Mouse (Mus musculus) WW6 (cell line): Measurements from ENCODE around the gene Aebp2.

ENCODE experiments used
- DNase-seq: peaks from one replicate; pipeline ENCODE4 v3.0.0-alpha.2; 2013; ENCODE audit warnings: low read depth, low spot score

Aebp2 gene

GRCm38 (mm10) chr6:140606534-140606933 lies 15.9 kb upstream of the Aebp2 start:
- DNase-seq: no peak

DNA sequence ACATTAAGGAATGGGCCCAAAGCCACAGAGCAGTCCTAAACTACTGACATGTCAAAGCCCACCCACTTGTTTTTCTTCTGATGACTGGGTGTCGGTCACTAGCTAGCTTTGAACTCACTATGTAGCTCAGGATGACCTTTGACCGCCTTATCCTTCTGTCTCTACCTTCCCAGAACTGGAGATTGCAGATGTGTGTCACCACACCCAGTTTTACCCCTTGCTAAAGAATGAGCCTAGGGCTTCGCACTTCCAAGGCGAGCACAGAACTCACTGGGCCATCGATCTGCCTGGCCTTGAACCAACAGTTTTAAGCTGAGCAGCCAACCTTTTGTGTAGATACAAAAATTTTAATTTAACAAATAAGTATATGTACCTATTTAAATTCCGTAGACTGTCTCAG lies 13.8 kb upstream of the Aebp2 start:
- DNase-seq: no peak

DNA sequence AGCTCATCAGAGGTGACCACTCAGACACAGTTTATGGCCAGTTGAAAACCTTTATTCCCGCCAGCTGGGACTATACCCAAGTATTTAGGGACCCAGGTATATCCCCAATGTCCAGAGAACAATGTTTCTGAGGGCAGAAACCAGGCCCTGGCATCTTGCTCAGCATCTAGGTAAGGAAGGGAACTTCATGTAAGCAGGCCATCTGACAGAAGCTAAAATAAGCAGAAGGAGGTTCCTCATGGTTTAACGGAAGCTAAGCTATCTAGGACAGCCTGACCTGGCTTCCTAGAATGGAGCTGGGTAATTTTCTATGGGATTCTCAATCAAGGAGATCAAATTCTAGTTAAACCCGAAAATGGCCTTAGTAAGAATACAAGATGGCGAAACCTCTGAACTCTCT lies 12.9 kb upstream of the Aebp2 start:
- no peak for DNase-seq

GRCm38 (mm10) chr6:140610117-140610516 lies 12.3 kb upstream of the Aebp2 start:
- no peak for DNase-seq

- DNase-seq: no peak
Measured at GRCm38 (mm10) chr6:140611282-140611681, 11.2 kb upstream of the Aebp2 start.

- no peak for DNase-seq
Measured at GRCm38 (mm10) chr6:140611893-140612473, 10.5 kb upstream of the Aebp2 start.

GRCm38 (mm10) chr6:140613822-140614221 lies 8.6 kb upstream of the Aebp2 start:
- DNase-seq: no peak

- DNase-seq: no peak
Measured at GRCm38 (mm10) chr6:140614711-140615110, 7.8 kb upstream of the Aebp2 start.

- no peak for DNase-seq
Measured at GRCm38 (mm10) chr6:140620531-140621349, 1.7 kb upstream of the Aebp2 start.

DNA sequence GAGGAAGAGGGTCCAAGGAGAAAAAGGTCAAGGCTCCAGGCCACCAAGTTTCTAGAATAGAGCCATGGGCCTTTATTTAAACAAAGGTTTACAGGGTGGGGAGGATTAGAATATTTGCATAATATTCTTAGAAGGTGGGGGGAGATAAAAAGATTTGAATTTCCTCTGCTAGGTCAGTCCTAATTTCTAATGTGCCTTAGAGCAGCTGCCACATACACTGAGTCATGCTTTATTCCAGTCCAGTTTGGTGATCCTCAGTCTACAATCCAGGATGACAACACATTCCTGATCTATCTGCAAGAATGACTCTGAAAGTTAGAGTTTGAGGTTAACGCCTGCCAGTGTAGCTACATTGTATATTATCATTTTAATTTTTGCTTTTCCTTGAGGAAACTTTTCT lies 841 bp upstream of the Aebp2 start:
- no peak for DNase-seq

GRCm38 (mm10) chr6:140623226-140624095 lies 998 bp downstream of the Aebp2 start:
- peak; percentile 86 for DNase-seq

DNA sequence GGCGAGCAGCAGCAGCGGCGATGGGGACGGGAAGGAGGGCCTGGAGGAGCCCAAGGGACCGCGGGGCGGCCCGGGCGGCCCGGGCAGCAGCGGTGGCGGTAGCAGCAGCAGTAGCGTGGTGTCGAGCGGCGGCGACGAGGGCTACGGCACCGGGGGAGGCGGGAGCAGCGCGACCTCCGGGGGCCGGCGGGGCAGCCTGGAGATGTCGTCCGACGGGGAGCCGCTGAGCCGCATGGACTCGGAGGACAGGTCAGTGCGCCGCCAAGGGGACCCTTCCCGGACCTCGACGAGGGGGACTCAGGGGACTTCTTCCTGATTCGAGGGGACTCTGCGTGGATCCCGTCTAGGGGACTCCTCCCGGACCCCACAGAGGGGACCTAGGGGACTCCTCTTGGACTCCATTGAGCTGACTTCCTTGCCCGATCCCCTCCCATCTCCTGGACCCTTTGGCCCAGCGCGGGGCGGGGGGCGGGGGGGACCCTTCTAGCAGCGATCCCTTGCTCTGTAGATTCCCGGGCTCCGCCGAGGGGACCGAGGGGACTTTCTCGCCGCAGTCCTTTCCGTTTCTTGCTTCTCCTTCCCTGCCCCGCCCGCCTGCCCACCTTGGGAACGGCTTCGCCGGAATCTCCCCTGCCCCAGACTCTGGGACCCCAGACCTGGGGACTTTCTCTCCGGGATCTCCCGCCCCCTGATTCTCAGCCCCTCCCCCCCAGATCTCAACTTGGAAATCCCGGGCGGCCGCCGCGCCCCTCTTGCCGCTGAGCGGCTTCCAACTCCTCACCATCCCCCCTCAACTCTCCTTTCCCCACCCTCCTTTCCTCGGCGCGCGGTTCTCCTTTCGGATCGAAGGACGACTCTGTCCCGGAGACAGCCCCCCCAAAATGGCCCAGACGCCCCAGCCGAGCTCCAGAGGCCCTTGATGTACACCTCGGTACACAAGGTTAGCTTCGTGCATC lies 1.9 kb downstream of the Aebp2 start:
- DNase-seq: no peak

DNA sequence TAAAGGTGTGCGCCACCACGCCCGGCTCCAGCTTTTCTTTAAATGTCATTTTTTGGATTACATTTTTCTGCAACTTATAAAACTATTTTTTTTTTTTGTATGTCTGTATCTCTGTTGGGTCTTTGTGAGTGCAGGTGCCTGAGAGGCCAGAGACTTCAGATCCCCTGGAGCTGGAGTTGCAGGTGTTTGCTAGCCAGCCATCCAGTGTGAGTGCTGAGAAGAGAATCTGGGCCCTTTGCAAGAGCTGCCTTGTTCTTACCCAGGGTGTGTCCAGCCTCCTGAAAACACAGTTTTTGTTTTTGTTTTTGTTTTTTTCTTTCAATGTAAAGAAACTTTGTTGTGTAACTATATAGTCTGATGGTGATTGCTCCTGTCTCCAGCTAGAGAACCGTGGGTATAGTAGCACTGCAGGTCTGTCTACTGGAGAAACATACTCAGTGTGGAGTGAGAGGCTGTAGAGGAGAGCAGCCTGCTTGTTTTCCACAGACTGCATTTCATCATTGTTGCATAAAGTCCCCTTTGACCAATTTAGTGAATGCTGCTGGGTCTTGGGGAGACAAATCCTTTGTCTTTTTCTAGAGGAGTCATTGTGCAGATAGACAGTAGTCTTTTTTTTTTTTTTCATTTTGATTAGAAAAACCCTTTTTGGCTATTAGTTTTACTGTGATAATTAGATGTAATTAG lies 6.9 kb downstream of the Aebp2 start:
- no peak for DNase-seq

- DNase-seq: no peak
Measured at GRCm38 (mm10) chr6:140630306-140630705, 7.8 kb downstream of the Aebp2 start.

DNA sequence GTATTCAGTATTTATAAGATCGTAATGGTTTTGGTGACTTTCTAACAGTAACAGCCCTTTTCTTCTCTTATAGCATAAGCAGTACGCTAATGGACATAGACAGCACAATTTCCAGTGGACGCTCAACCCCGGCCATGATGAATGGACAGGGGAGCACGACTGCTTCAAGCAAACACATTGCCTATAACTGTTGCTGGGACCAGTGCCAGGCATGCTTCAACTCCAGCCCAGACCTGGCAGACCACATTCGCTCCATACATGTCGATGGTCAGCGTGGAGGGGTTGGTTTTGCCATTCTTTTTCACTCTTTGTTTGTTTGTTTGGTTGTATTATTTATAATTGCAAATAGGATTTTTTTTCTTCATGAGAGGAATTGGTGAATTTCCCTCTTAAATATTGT lies 11.2 kb downstream of the Aebp2 start:
- no peak for DNase-seq

- no peak for DNase-seq
Measured at GRCm38 (mm10) chr6:140636290-140636689, 13.8 kb downstream of the Aebp2 start.

DNA sequence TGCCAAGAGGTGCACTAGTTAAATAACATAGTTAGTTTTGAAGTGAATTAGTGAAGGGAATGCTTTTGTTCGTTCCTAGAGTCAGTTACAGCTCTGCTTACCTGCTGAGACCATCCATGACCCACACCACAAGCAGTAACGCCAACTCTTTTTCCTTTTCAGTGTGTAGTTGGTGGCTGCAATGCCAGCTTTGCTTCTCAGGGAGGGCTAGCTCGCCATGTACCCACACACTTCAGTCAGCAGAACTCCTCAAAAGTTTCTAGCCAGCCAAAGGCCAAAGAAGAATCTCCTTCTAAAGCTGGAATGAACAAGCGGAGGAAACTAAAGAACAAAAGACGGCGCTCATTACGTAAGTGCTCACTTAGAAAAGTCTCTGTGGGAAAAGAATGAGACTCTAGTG lies 19.5 kb downstream of the Aebp2 start:
- DNase-seq: no peak

DNA sequence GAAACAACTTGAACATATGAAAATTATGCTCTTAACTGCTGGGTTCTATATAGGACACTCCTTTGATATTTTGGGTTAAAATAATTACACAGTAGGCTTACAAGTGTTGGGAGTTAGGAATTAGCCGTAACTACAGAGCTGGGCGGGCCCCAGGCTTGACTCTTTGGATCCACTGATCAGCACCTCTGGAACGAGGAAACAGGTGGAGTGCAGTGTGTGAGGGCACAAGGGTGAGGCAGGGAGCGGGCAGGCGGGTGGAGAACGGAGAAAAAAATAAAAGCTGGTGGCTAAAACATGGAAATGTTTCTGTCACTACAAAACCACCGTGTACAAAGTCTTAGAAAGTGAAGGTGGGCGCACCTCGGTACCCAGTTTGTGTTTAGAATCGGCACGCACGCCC lies 20.2 kb downstream of the Aebp2 start:
- DNase-seq: no peak

DNA sequence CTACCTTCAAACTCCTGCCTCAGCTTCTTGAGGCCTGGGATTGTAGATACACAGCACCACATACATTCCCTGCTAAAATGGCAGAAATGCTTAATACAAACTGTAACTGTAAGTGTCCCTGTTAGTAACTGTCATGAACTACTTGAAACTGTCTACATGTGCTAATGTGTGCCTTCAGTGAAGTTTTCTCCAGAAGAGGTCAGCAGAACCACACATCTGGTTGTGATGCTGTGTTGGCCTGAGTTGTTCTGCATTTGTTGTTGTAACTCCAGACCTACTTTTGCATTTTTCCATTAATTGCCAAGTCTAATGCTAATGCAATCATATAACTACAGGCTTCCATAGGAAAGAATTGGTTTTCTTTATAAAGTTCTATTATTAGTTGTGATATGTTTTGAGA lies 23.5 kb downstream of the Aebp2 start:
- DNase-seq: no peak

DNA sequence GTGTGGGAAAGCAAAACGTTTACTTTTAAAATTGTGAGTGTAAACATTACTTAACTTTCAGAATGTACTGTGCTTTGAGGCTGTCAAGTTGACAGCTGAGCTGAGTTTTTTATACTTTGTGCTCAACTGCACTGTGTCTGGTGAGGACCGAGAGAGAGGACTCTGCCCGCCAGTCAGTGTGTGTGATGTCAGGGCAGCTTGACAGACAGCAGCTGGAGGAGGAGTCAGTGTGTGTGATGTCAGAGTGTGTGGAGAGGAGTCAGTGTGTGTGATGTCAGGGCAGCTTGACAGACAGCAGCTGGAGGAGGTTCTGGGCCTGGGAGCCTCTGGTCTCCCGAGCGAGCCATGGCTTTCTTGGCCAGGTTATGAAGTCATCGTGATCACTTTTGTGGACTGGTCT lies 24.4 kb downstream of the Aebp2 start:
- DNase-seq: no peak

GRCm38 (mm10) chr6:140649812-140650211 lies 27.3 kb downstream of the Aebp2 start:
- no peak for DNase-seq
